Mouse (Mus musculus) limb, embryonic 11.5 days (tissue): ENCODE measurements around the gene BC052040. TPM values are rescaled to one million over a fixed set of nuclear protein-coding genes. Genes with fewer than 3 reads are reported as not detected.

Source experiments
- ATAC-seq: fragments of 200-750 bp; cut with Nextera tagmentation; 2 replicates; pipeline ENCODE4 v1.8.0; 2017; ENCODE audit warnings: low read depth; ENCODE audit not compliant: insufficient number of reproducible peaks, low FRiP score, low TSS enrichment
- DNase-seq: peaks from one replicate; pipeline ENCODE4 v3.0.0-alpha.2; 2015; ENCODE audit warnings: low spot score
- H3K27ac ChIP-seq: fragments of 300-500 bp; sonication (generic); replicated peaks from 2 replicates; pipeline ENCODE4 v1.5.1; 2014; ENCODE audit warnings: low read depth, mild to moderate bottlenecking, low read length
- H3K27me3 ChIP-seq: fragments of 300-500 bp; sonication (generic); 2 replicates; pipeline ENCODE4 v1.6.1; 2014; ENCODE audit warnings: mild to moderate bottlenecking, low read length, mixed read lengths; ENCODE audit not compliant: control insufficient read depth, insufficient read depth
- H3K36me3 ChIP-seq: fragments of 300-500 bp; sonication (generic); 2 replicates; pipeline ENCODE4 v1.6.1; 2014; ENCODE audit warnings: mild to moderate bottlenecking, low read length, moderate library complexity, mixed read lengths; ENCODE audit not compliant: control insufficient read depth, insufficient read depth
- H3K4me1 ChIP-seq: fragments of 300-500 bp; sonication (generic); 2 replicates; pipeline ENCODE4 v1.6.1; 2014; ENCODE audit warnings: low read length, mixed read lengths; ENCODE audit not compliant: control insufficient read depth, insufficient read depth
- H3K4me2 ChIP-seq: fragments of 300-500 bp; sonication (generic); 2 replicates; pipeline ENCODE4 v1.6.1; 2014; ENCODE audit warnings: low read depth, mild to moderate bottlenecking, moderate library complexity; ENCODE audit not compliant: severe bottlenecking
- H3K4me3 ChIP-seq: fragments of 300-500 bp; sonication (generic); 2 replicates; pipeline ENCODE4 v1.5.1; 2014; ENCODE audit warnings: low read depth, low read length
- H3K9ac ChIP-seq: fragments of 300-500 bp; sonication (generic); 2 replicates; pipeline ENCODE4 v1.6.1; 2014; ENCODE audit warnings: mild to moderate bottlenecking, low read length
- H3K9me3 ChIP-seq: fragments of 300-500 bp; sonication (generic); 2 replicates; pipeline ENCODE4 v1.6.1; 2016; ENCODE audit warnings: low read length; ENCODE audit not compliant: control insufficient read depth
- WGBS: fragments of 180-500 bp; shearing (Covaris S2); extraction: QIAGEN DNeasy Blood & Tissue Kit; methylation state at CpG from one replicate; pipeline ENCODE4 v1.1.7; 2014; 5-methylcytosine and 5-hydroxymethylcytosine counted together
- polyA plus RNA-seq: library from polyadenylated mRNA; unstranded; fragments of >200 nt; fragmentation: Nextera tagmentation; extraction: Ambion mirVana; gene quantifications from 2 replicates; pipeline ENCODE4 v1.2.1, GENCODE M21; 2014

The BC052040 gene
- polyA plus RNA-seq, 1 experiment from 2014 or later = 13.6 TPM

DNA sequence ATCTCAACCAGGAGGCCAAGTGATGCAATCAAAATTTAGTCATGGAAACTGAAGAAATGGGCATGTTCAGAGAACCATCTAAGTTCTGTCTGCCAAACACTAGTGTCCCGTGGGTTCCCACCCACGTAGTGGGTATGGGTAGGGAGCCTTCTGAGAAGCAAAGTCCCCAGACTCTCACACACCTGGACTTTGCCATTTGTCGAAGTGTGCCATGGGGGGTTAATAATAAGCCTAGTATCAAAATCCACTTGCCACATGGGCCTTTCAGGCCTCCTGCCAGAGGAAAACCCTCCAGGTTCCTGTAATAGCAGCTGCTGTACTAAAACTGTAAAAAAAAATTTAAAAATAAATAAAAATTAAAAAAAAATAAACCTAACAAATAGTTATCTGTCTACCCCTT, 154.9 kb downstream of the BC052040 start:
- WGBS = 94% methylated on average over 3 of the region's 3 CpGs
- Histone ChIP-seq H3K27me3 (no peaks in the 10 kb centered on the region), H3K9me3 (no peaks in the 10 kb centered on the region)

DNA sequence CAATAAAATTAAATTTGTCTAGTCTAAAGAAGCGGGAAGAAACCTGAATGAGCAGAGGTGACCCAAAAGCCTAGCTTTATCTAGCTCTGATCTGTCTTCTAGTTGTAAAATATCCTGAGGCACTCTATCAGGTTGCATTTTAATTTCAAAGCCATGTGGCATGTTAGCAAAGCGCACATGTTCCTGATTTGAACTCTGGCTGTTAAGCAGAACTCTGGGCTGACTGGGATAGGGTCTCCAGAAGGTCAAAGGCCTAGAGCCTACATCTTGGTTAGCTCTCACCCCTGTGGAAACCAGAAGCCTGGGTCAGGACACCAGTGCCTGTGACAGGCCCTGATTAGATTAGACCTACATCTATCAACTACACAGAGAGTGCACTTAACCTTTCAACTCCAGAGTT, 156.4 kb downstream of the BC052040 start:
- Histone ChIP-seq H3K36me3 (no peaks in the 10 kb centered on the region), H3K4me2 (no peak overlapping the region), H3K9me3 (no peaks in the 10 kb centered on the region), H3K9ac (no peak overlapping the region), H3K4me3 (no peak overlapping the region), H3K27ac (no peak overlapping the region), H3K4me1 (peaks cover 7% of the 10 kb centered on the region; the same call in 1 of the 2 replicates), H3K27me3 (no peaks in the 10 kb centered on the region)
- ATAC-seq (no peak), DNase-seq (peak; percentile 43)
- WGBS = 15% methylated on average over 2 of the region's 2 CpGs

More for the DNA sequence above, 154.9 kb downstream of the BC052040 start:
- no peak overlapping the region for H3K4me3 ChIP-seq
- no peak overlapping the region for H3K9ac ChIP-seq
- H3K27ac ChIP-seq = no peak overlapping the region
- no peak overlapping the region for H3K4me2 ChIP-seq
- ATAC-seq (no peak), DNase-seq (no peak)
- H3K36me3 ChIP-seq = no peaks in the 10 kb centered on the region
- peaks cover 10% of the 10 kb centered on the region; the same call in 1 of the 2 replicates for H3K4me1 ChIP-seq

DNA sequence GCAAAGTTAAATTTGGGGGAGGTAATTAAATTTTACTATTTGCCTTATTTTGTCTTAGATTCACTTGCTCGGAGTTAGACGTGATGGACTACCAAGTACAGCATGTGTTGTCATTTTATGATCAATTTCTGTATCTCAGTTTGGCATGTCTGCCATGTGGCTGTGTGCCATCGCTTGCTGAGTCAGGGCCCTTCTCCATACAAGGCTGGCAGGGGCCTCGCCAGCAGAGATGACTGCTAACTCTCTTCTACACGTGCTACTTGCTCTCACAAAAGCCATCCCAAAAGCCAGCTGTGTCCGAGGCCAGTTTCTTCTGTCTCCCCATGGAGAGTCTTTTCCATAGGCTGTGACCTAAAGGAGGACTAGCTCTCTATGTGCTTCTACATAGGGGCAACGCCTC, 160.5 kb downstream of the BC052040 start:
- H3K27me3 ChIP-seq = no peaks in the 10 kb centered on the region
- DNase-seq (no peak), ATAC-seq (no peak)
- H3K36me3 ChIP-seq = no peaks in the 10 kb centered on the region
- WGBS = 63% methylated on average over 7 of the region's 7 CpGs
- H3K27ac ChIP-seq = no peak overlapping the region
- H3K9ac ChIP-seq = no peak overlapping the region
- H3K4me3 ChIP-seq = no peak overlapping the region
- H3K9me3 ChIP-seq = no peaks in the 10 kb centered on the region
- no peak overlapping the region for H3K4me2 ChIP-seq
- H3K4me1 ChIP-seq = no peaks in the 10 kb centered on the region

DNA sequence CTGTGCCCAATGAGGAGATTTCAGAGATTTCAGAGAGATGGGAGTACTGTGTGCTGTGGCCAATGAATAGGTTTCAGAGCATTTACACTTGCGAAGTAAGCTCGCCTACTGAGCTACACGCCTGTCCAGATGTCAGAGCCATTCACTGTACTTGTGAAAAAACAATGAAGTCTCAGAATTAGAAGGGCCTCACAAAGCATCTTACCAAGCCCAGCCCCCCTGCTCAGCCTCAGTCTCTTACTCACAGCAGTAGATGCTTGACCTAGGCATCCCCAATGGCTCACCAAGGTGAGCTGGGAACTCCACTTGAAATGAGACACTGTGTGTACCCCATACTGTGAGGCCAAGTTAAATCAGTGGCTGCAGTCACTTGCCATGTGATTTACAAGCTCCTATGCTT, 166.1 kb downstream of the BC052040 start:
- WGBS = 82% methylated on average over 3 of the region's 3 CpGs
- H3K9ac ChIP-seq = no peak overlapping the region
- ATAC-seq (no peak), DNase-seq (no peak)
- H3K4me3 ChIP-seq = no peak overlapping the region
- H3K27ac ChIP-seq = no peak overlapping the region
- no peaks in the 10 kb centered on the region for H3K9me3 ChIP-seq
- H3K27me3 ChIP-seq = no peaks in the 10 kb centered on the region
- H3K36me3 ChIP-seq = no peaks in the 10 kb centered on the region
- no peak overlapping the region for H3K4me2 ChIP-seq
- 0 out of 2 replicates have a peak, but pooled peaks cover 4% of the 10 kb centered on the region for H3K4me1 ChIP-seq

DNA sequence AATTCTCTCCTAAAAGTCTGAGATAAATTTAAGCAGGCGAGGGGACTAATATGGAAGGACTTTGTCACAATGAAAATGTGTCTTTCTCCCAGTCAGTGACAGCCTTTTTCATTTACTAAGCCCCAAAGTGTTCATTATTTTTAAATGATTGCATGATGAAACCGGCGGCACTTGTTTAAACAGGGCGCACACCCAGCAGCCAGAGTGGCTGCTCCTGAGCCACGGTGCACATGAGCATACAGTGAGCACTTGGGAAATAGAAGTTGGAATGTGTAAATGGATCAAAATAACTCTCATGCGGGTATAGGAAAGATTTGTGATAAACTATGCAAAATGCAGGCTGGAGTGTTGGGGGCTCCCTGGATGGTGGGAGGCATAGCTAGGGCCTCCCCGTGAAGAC, 169.7 kb downstream of the BC052040 start:
- Histone ChIP-seq H3K4me2 (no peak overlapping the region), H3K9me3 (no peaks in the 10 kb centered on the region), H3K36me3 (no peaks in the 10 kb centered on the region), H3K27me3 (no peaks in the 10 kb centered on the region), H3K4me3 (no peak overlapping the region), H3K4me1 (0 out of 2 replicates have a peak, but pooled peaks cover 4% of the 10 kb centered on the region), H3K27ac (no peak overlapping the region), H3K9ac (no peak overlapping the region)
- WGBS = 69% methylated on average over 7 of the region's 7 CpGs
- DNase-seq = no peak
- no peak for ATAC-seq

DNA sequence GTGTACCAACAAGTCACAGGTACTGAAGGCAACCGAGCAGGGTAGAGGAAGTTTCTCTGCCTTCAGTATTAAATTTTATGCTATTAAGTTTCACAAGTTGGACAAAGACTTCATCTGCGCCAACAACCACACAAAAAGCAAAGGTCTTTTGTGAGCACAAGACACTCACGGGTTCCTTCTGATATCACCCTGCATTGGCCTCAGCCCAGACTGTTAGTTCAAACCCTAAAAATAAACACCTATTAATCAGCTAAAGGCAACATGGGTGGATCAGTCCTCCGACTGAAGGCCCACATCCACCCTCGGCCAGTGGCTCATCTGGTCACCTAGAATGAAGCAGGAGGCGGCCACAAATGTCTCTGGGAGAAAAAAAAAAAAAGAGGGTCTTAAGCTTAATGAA, 176.2 kb downstream of the BC052040 start:
- no peak overlapping the region for H3K9ac ChIP-seq
- no peaks in the 10 kb centered on the region for H3K36me3 ChIP-seq
- no peaks in the 10 kb centered on the region for H3K4me1 ChIP-seq
- DNase-seq = no peak
- H3K27me3 ChIP-seq = no peaks in the 10 kb centered on the region
- WGBS = 44% methylated on average over 6 of the region's 6 CpGs
- H3K9me3 ChIP-seq = no peaks in the 10 kb centered on the region
- H3K4me3 ChIP-seq = no peak overlapping the region
- no peak overlapping the region for H3K27ac ChIP-seq
- ATAC-seq = no peak
- no peak overlapping the region for H3K4me2 ChIP-seq

DNA sequence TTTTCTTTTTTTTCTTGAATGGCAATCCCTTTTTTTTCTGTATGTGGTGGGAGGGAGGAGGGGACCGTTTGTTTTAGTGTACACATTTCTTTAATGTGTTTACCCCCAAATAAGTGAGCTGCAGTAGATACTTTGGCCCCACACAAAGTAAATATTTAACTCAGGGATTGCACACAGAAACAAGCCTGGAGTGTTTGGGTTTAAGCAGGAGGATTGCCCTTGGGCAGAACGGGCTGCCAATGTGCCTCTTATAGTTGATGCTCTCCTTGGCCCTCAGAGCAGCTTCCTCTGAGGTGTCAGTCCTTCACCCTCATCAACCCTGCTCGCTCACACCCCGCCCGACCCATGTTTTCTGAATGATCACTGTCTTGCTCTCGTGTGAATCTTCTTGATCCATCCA, 177.0 kb downstream of the BC052040 start:
- ATAC-seq = no peak
- no peaks in the 10 kb centered on the region for H3K27me3 ChIP-seq
- no peak overlapping the region for H3K9ac ChIP-seq
- no peak overlapping the region for H3K4me3 ChIP-seq
- H3K4me1 ChIP-seq = no peaks in the 10 kb centered on the region
- no peak overlapping the region for H3K27ac ChIP-seq
- DNase-seq = no peak
- H3K9me3 ChIP-seq = no peaks in the 10 kb centered on the region
- 66% methylated on average over 6 of the region's 6 CpGs for WGBS
- no peaks in the 10 kb centered on the region for H3K36me3 ChIP-seq
- no peak overlapping the region for H3K4me2 ChIP-seq

DNA sequence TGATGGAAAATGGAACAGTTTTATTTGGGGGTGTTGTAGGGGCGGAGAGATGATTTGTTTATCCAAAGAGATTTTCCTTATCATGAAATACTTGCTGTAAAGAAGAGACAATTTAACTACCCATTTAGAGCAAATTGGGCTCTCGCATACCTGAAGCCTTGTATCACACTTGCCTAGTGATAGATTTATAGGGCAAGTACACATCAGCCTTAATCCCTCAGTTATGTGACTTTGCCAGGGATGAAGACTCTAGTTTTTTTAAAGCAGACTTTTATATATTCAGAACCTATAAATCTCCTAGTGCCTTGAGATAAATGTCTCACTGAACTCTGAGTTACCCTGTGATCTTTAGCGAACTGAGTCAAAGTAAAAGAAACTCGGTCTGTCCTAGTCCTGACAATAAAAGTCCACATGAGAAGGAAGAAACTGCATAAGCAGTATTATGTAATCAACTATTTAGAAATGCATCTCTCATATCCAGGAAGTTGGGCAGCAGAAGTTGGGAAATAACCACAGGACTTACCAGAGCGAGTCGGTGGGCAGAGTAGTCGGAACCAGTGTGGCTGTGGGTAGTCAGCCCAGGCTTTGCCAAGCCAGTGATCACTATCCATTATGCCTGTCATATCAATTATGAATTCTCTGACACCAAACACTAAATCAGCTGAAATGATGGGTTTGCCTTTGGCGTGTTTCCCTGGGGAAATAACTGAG, 183.2 kb downstream of the BC052040 start:
- H3K4me2 ChIP-seq = no peak overlapping the region
- H3K9me3 ChIP-seq = no peaks in the 10 kb centered on the region
- no peak overlapping the region for H3K27ac ChIP-seq
- H3K4me3 ChIP-seq = no peak overlapping the region
- no peaks in the 10 kb centered on the region for H3K36me3 ChIP-seq
- WGBS = 70% methylated on average over 8 of the region's 8 CpGs
- no peaks in the 10 kb centered on the region for H3K4me1 ChIP-seq
- no peaks in the 10 kb centered on the region for H3K27me3 ChIP-seq
- DNase-seq = no peak
- ATAC-seq = no peak
- H3K9ac ChIP-seq = no peak overlapping the region
